Mouse (Mus musculus): ENCODE measurements around the gene Dagla.

- TF ChIP-seq CTCF (IDR thresholded peaks at IDR 0.05; ENCODE audit: low read depth, low read length) (no peak), GATA1 (IDR thresholded peaks at IDR 0.05; ENCODE audit: borderline replicate concordance, low read length) (no peak)
These were observed 47.5 kb upstream of the Dagla start for GRCm38 (mm10) chr19:10352218-10352617.

Measured in G1E (cell line).